Mouse (Mus musculus): Measurements from ENCODE around the gene Galnt2. TPM values are rescaled to one million over a fixed set of nuclear protein-coding genes. Genes with fewer than 3 reads are reported as not detected.

Galnt2 gene
- 11.9 TPM for polyA plus RNA-seq (2014; fragmentation: Illumina TruSeq; extraction: RNeasy Lipid Tissue Mini Kit (QIAGEN cat#74804); ENCODE audit: low read depth, low replicate concordance)

GRCm38 (mm10) chr8:124231176-124231484, at the start of gene Galnt2:
Gene Galnt2 (plus strand): TSS chr8:124231391.

Other genes with a start within 250 kb of the Galnt2 start
- 24.3 TPM for gene Abcb10, start 248.3 kb upstream of the Galnt2 start, polyA plus RNA-seq (2014; fragmentation: Illumina TruSeq; extraction: RNeasy Lipid Tissue Mini Kit (QIAGEN cat#74804); ENCODE audit: low read depth, low replicate concordance)
- gene Taf5l, start 210.0 kb upstream of the Galnt2 start, polyA plus RNA-seq (2014; fragmentation: Illumina TruSeq; extraction: RNeasy Lipid Tissue Mini Kit (QIAGEN cat#74804); ENCODE audit: low read depth, low replicate concordance) = 14.4 TPM
- gene Urb2, start 209.9 kb upstream of the Galnt2 start, polyA plus RNA-seq (2014; fragmentation: Illumina TruSeq; extraction: RNeasy Lipid Tissue Mini Kit (QIAGEN cat#74804); ENCODE audit: low read depth, low replicate concordance) = 3.8 TPM
- 0.50 TPM for gene Pgbd5, start 208.3 kb downstream of the Galnt2 start, polyA plus RNA-seq (2014; fragmentation: Illumina TruSeq; extraction: RNeasy Lipid Tissue Mini Kit (QIAGEN cat#74804); ENCODE audit: low read depth, low replicate concordance)

Data from heart, adult 10 weeks (tissue).